Mouse (Mus musculus): ENCODE data around the gene Plod3. TPM values are rescaled to one million over a fixed set of nuclear protein-coding genes. Genes with fewer than 3 reads are reported as not detected.
A peak's percentile ranks its signal among the peaks of the same experiment; 100 is the strongest.

Plod3 gene
- polyA plus RNA-seq, 1 experiment from 2014 or later: 35.6 TPM

MicroRNAs encoded within 50 kb of the gene (microRNA counts, 519-probe panel; counts per million panel counts)
- not detected for microRNA mmu-miR-702

Small RNA genes within 50 kb of the gene (microRNA-seq; reads per million reads assigned to microRNA genes)
- gene Mir702: 56.5 reads per million, percentile 46 among the genes with 10 or more reads in this experiment

Other genes starting within 250 kb of the Plod3 start
- gene Col26a1, start 103.8 kb upstream of the Plod3 start, polyA plus RNA-seq (2015; fragmentation: Nextera tagmentation; extraction: Ambion mirVana): 14.8 and 15.3 TPM in 2 replicates
- 116 and 124 TPM in 2 replicates for gene Ift22, start 78.9 kb upstream of the Plod3 start, polyA plus RNA-seq (2015; fragmentation: Nextera tagmentation; extraction: Ambion mirVana)
- gene Fis1, start 33.7 kb upstream of the Plod3 start, polyA plus RNA-seq (2015; fragmentation: Nextera tagmentation; extraction: Ambion mirVana): 336 and 351 TPM in 2 replicates
- gene Cldn15, start 20.4 kb upstream of the Plod3 start, polyA plus RNA-seq (2015; fragmentation: Nextera tagmentation; extraction: Ambion mirVana): 0.10 and 0.28 TPM in 2 replicates
- 123 and 129 TPM in 2 replicates for gene Znhit1, start 1.0 kb downstream of the Plod3 start, polyA plus RNA-seq (2015; fragmentation: Nextera tagmentation; extraction: Ambion mirVana)
- 4.0 and 4.4 TPM in 2 replicates for gene Vgf, start 39.4 kb downstream of the Plod3 start, polyA plus RNA-seq (2015; fragmentation: Nextera tagmentation; extraction: Ambion mirVana)
- gene Ap1s1, start 59.1 kb downstream of the Plod3 start, polyA plus RNA-seq (2015; fragmentation: Nextera tagmentation; extraction: Ambion mirVana): 248 and 257 TPM in 2 replicates
- 0.14 and 0.28 TPM in 2 replicates for gene Serpine1, start 85.2 kb downstream of the Plod3 start, polyA plus RNA-seq (2015; fragmentation: Nextera tagmentation; extraction: Ambion mirVana)
- gene Trim56, start 129.2 kb downstream of the Plod3 start, polyA plus RNA-seq (2015; fragmentation: Nextera tagmentation; extraction: Ambion mirVana): 3.4 and 3.7 TPM in 2 replicates
- gene Muc3, start 162.3 kb downstream of the Plod3 start, polyA plus RNA-seq (2015; fragmentation: Nextera tagmentation; extraction: Ambion mirVana): not detected in 2 replicates
- gene Muc3a, start 225.4 kb downstream of the Plod3 start, polyA plus RNA-seq (2015; fragmentation: Nextera tagmentation; extraction: Ambion mirVana): 0.09 TPM in 1 of 2 replicates, not detected in the other

Measured in forebrain, embryonic 15.5 days (tissue).